Mouse (Mus musculus): ENCODE results near the gene Skiv2l. TPM values are rescaled to one million over a fixed set of nuclear protein-coding genes. Genes with fewer than 3 reads are reported as not detected.
"Not testable (repeated sequence)": the region's sequence is repeated elsewhere in the genome, so short reads cannot be mapped to it uniquely, and the experiment has no call there.

Skiv2l gene
- polyA plus RNA-seq, 1 experiment from 2014 or later: 24.3 TPM

- Histone ChIP-seq H3K36me3 (ENCODE audit: control insufficient read depth, insufficient read depth, low read length) (no peaks in the 10 kb centered on the region), H3K4me2 (no peak overlapping the region), H3K4me1 (ENCODE audit: control insufficient read depth, insufficient read depth, low read length) (no peaks in the 10 kb centered on the region), H3K27me3 (ENCODE audit: control insufficient read depth, insufficient read depth, low read length) (no peaks in the 10 kb centered on the region), H3K27ac (ENCODE audit: low read depth, low read length) (no peak overlapping the region), H3K9ac (ENCODE audit: low read depth, low read length) (no peak overlapping the region), H3K4me3 (ENCODE audit: low read depth, low read length) (no peak overlapping the region), H3K9me3 (replicated peaks; ENCODE audit: control insufficient read depth, low read length) (no peaks in the 10 kb centered on the region)
- no peak for ATAC-seq (replicated peaks; ENCODE audit: insufficient number of reproducible peaks, low FRiP score, low TSS enrichment)
- WGBS (ENCODE audit: insufficient replicate concordance): 66% methylated on average over 15 of the region's 15 CpGs
These were observed 38.7 kb downstream of the Skiv2l start for GRCm38 (mm10) chr17:34811275-34811674.

DNA sequence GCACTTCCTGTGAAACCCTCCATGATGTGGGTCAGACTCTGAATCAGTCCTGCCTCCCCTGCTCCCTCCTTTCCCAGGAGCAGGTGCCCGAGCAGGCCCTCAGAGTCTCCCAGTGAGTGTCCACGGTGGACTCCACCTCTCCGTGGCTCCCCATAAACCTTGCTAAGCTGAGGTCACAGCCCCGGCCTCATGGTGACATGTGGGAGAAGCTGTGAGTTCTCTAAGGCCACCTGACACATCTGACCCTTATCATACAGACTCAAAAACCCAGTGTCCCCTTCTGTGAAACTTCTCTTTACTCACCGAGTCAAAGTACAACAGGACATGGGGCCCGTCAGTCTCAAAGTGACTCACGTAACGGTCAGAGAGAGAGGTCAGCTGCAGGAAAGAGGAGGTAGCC lies 39.2 kb downstream of the Skiv2l start:
- not testable (repeated sequence) for H3K36me3 ChIP-seq (ENCODE audit: control insufficient read depth, insufficient read depth, low read length); H3K4me2 ChIP-seq; ATAC-seq (replicated peaks; ENCODE audit: insufficient number of reproducible peaks, low FRiP score, low TSS enrichment); H3K9ac ChIP-seq (ENCODE audit: low read depth, low read length); H3K9me3 ChIP-seq (replicated peaks; ENCODE audit: control insufficient read depth, low read length); H3K27me3 ChIP-seq (ENCODE audit: control insufficient read depth, insufficient read depth, low read length); H3K27ac ChIP-seq (ENCODE audit: low read depth, low read length); H3K4me1 ChIP-seq (ENCODE audit: control insufficient read depth, insufficient read depth, low read length); H3K4me3 ChIP-seq (ENCODE audit: low read depth, low read length)
- 75% methylated on average over 7 of the region's 8 CpGs for WGBS (ENCODE audit: insufficient replicate concordance)

GRCm38 (mm10) chr17:34810411-34810810 lies 39.6 kb downstream of the Skiv2l start:
- not testable (repeated sequence) for ATAC-seq (replicated peaks; ENCODE audit: insufficient number of reproducible peaks, low FRiP score, low TSS enrichment); H3K9me3 ChIP-seq (replicated peaks; ENCODE audit: control insufficient read depth, low read length); H3K27me3 ChIP-seq (ENCODE audit: control insufficient read depth, insufficient read depth, low read length); H3K4me3 ChIP-seq (ENCODE audit: low read depth, low read length); H3K4me1 ChIP-seq (ENCODE audit: control insufficient read depth, insufficient read depth, low read length); H3K36me3 ChIP-seq (ENCODE audit: control insufficient read depth, insufficient read depth, low read length); H3K27ac ChIP-seq (ENCODE audit: low read depth, low read length); H3K4me2 ChIP-seq; H3K9ac ChIP-seq (ENCODE audit: low read depth, low read length)
- 80% methylated on average over 5 of the region's 5 CpGs for WGBS (ENCODE audit: insufficient replicate concordance)

GRCm38 (mm10) chr17:34808599-34809205 lies 41.3 kb downstream of the Skiv2l start:
- H3K4me1 ChIP-seq (ENCODE audit: control insufficient read depth, insufficient read depth, low read length): no peaks in the 10 kb centered on the region
- ATAC-seq (replicated peaks; ENCODE audit: insufficient number of reproducible peaks, low FRiP score, low TSS enrichment): no peak
- no peaks in the 10 kb centered on the region for H3K36me3 ChIP-seq (ENCODE audit: control insufficient read depth, insufficient read depth, low read length)
- peaks cover 4% of the 10 kb centered on the region for H3K9me3 ChIP-seq (replicated peaks; ENCODE audit: control insufficient read depth, low read length)
- no peak overlapping the region for H3K27ac ChIP-seq (ENCODE audit: low read depth, low read length)
- H3K4me3 ChIP-seq (ENCODE audit: low read depth, low read length): no peak overlapping the region
- no peaks in the 10 kb centered on the region for H3K27me3 ChIP-seq (ENCODE audit: control insufficient read depth, insufficient read depth, low read length)
- H3K9ac ChIP-seq (ENCODE audit: low read depth, low read length): no peak overlapping the region
- no peak overlapping the region for H3K4me2 ChIP-seq
- 80% methylated on average over 6 of the region's 6 CpGs for WGBS (ENCODE audit: insufficient replicate concordance)

DNA sequence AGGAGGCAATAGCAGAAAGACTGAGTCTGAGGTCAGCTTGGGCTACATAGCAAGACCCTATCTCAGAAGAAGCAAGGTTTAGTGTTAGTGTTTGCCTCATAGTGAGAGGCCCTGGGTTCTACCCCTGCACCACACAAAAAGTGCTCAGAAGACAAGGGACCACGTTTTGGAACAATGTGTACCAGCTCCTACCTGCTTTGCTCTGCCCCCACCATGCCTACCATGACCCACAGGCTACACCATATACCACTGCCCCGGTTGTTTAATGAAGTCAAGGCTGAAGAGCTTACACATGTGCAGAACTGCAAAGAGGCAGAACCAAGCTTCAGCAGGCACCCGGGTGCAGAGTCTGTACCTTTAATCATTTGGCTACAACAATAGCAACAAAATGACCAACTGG lies 42.8 kb downstream of the Skiv2l start:
- Histone ChIP-seq H3K27me3 (ENCODE audit: control insufficient read depth, insufficient read depth, low read length) (no peaks in the 10 kb centered on the region), H3K4me3 (ENCODE audit: low read depth, low read length) (no peak overlapping the region), H3K36me3 (ENCODE audit: control insufficient read depth, insufficient read depth, low read length) (no peaks in the 10 kb centered on the region), H3K4me2 (no peak overlapping the region), H3K9ac (ENCODE audit: low read depth, low read length) (no peak overlapping the region), H3K9me3 (replicated peaks; ENCODE audit: control insufficient read depth, low read length) (peaks cover 4% of the 10 kb centered on the region), H3K27ac (ENCODE audit: low read depth, low read length) (no peak overlapping the region), H3K4me1 (ENCODE audit: control insufficient read depth, insufficient read depth, low read length) (no peaks in the 10 kb centered on the region)
- ATAC-seq (replicated peaks; ENCODE audit: insufficient number of reproducible peaks, low FRiP score, low TSS enrichment): no peak
- 57% methylated on average over 3 of the region's 3 CpGs for WGBS (ENCODE audit: insufficient replicate concordance)

- no peak overlapping the region for H3K4me2 ChIP-seq
- H3K27ac ChIP-seq (ENCODE audit: low read depth, low read length): no peak overlapping the region
- no peaks in the 10 kb centered on the region for H3K27me3 ChIP-seq (ENCODE audit: control insufficient read depth, insufficient read depth, low read length)
- no peaks in the 10 kb centered on the region for H3K36me3 ChIP-seq (ENCODE audit: control insufficient read depth, insufficient read depth, low read length)
- WGBS (ENCODE audit: insufficient replicate concordance): 67% methylated on average over 6 of the region's 6 CpGs
- H3K9me3 ChIP-seq (replicated peaks; ENCODE audit: control insufficient read depth, low read length): peaks cover 4% of the 10 kb centered on the region
- no peak overlapping the region for H3K9ac ChIP-seq (ENCODE audit: low read depth, low read length)
- H3K4me1 ChIP-seq (ENCODE audit: control insufficient read depth, insufficient read depth, low read length): no peaks in the 10 kb centered on the region
- H3K4me3 ChIP-seq (ENCODE audit: low read depth, low read length): no peak overlapping the region
- ATAC-seq (replicated peaks; ENCODE audit: insufficient number of reproducible peaks, low FRiP score, low TSS enrichment): no peak
These were observed 45.0 kb downstream of the Skiv2l start for GRCm38 (mm10) chr17:34804871-34805562.

DNA sequence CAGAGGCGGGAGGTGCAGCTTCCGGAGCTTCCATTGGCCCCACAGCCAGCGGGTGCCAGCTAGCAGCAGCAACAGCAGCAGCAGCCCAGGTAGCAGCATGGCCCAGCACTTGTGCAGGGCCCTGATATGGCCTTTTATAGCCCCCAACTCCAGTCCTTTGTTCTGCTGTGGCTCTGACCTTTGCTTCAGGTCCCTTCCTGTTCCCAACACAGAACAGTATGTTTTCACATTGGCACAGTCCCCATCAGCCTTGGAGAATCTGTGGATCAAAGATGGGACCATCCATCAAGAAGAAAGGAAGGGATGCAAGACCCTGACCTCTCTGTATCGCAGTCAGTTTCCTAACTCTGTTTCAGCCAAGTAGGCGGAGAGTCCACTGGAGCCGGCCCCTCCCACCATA lies 45.7 kb downstream of the Skiv2l start, which contains the start of gene Cyp21a1:
TSS of gene Cyp21a1 (minus strand) at position 261 of the 400 bp plus-strand sequence.
- not testable (repeated sequence) for ATAC-seq (replicated peaks; ENCODE audit: insufficient number of reproducible peaks, low FRiP score, low TSS enrichment); H3K36me3 ChIP-seq (ENCODE audit: control insufficient read depth, insufficient read depth, low read length)
- 84% methylated on average over 5 of the region's 6 CpGs for WGBS (ENCODE audit: insufficient replicate concordance)

DNA sequence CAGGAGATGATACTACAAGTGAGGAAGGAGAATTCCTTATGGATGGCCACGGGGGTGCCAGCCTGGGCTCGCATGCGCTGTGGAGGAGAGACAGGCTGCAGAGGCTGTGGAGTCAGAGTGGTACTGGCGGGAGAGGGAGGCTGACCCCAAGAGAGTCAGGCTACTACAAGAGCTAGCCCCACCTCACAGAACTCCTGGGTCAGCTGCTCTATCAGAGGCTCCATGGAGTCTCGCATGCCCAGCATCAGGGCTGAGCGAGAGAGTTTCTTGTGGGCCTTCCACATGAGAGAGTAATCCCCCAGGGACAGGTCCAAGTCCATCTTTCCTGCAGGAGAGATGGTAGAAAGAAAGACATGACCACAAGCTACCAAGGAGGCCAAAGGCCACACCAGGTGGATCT lies 46.6 kb downstream of the Skiv2l start:
- not testable (repeated sequence) for H3K4me3 ChIP-seq (ENCODE audit: low read depth, low read length); H3K9me3 ChIP-seq (replicated peaks; ENCODE audit: control insufficient read depth, low read length); H3K27me3 ChIP-seq (ENCODE audit: control insufficient read depth, insufficient read depth, low read length); H3K36me3 ChIP-seq (ENCODE audit: control insufficient read depth, insufficient read depth, low read length); H3K27ac ChIP-seq (ENCODE audit: low read depth, low read length); H3K4me1 ChIP-seq (ENCODE audit: control insufficient read depth, insufficient read depth, low read length); ATAC-seq (replicated peaks; ENCODE audit: insufficient number of reproducible peaks, low FRiP score, low TSS enrichment); H3K9ac ChIP-seq (ENCODE audit: low read depth, low read length); H3K4me2 ChIP-seq
- 83% methylated on average over 6 of the region's 6 CpGs for WGBS (ENCODE audit: insufficient replicate concordance)

More for the DNA sequence above, 45.7 kb downstream of the Skiv2l start, which contains the start of gene Cyp21a1:
- not testable (repeated sequence) for H3K27ac ChIP-seq (ENCODE audit: low read depth, low read length); H3K9me3 ChIP-seq (replicated peaks; ENCODE audit: control insufficient read depth, low read length); H3K4me3 ChIP-seq (ENCODE audit: low read depth, low read length); H3K27me3 ChIP-seq (ENCODE audit: control insufficient read depth, insufficient read depth, low read length); H3K9ac ChIP-seq (ENCODE audit: low read depth, low read length); H3K4me2 ChIP-seq; H3K4me1 ChIP-seq (ENCODE audit: control insufficient read depth, insufficient read depth, low read length)

GRCm38 (mm10) chr17:34802756-34803155 lies 47.3 kb downstream of the Skiv2l start:
- not testable (repeated sequence) for ATAC-seq (replicated peaks; ENCODE audit: insufficient number of reproducible peaks, low FRiP score, low TSS enrichment); H3K9me3 ChIP-seq (replicated peaks; ENCODE audit: control insufficient read depth, low read length); H3K4me2 ChIP-seq; H3K9ac ChIP-seq (ENCODE audit: low read depth, low read length); H3K4me1 ChIP-seq (ENCODE audit: control insufficient read depth, insufficient read depth, low read length); H3K4me3 ChIP-seq (ENCODE audit: low read depth, low read length); H3K36me3 ChIP-seq (ENCODE audit: control insufficient read depth, insufficient read depth, low read length); H3K27me3 ChIP-seq (ENCODE audit: control insufficient read depth, insufficient read depth, low read length); H3K27ac ChIP-seq (ENCODE audit: low read depth, low read length)
- 90% methylated on average over 9 of the region's 9 CpGs for WGBS (ENCODE audit: insufficient replicate concordance)

All from heart, embryonic 11.5 days (tissue).